Mouse (Mus musculus) heart, embryonic 10.5 days (tissue): Measurements from ENCODE around the gene Nr2c2ap. TPM values are rescaled to one million over a fixed set of nuclear protein-coding genes. Genes with fewer than 3 reads are reported as not detected.

Experiments
- DNase-seq: peaks from one replicate; pipeline ENCODE4 v3.0.0-alpha.2; 2017; ENCODE audit warnings: low spot score
- H3K27ac ChIP-seq: fragments of 300-500 bp; sonication (generic); 2 replicates; pipeline ENCODE4 v1.5.1; 2016; ENCODE audit warnings: mild to moderate bottlenecking
- H3K27me3 ChIP-seq: fragments of 300-500 bp; sonication (generic); 2 replicates; pipeline ENCODE4 v1.6.1; 2016; ENCODE audit warnings: mild to moderate bottlenecking; ENCODE audit not compliant: poor library complexity, insufficient read depth, severe bottlenecking
- H3K36me3 ChIP-seq: fragments of 300-500 bp; sonication (generic); 2 replicates; pipeline ENCODE4 v1.6.1; 2016; ENCODE audit warnings: mild to moderate bottlenecking, moderate library complexity
- H3K4me1 ChIP-seq: fragments of 300-500 bp; sonication (generic); 2 replicates; pipeline ENCODE4 v1.6.1; 2016; ENCODE audit warnings: mild to moderate bottlenecking
- H3K4me3 ChIP-seq: fragments of 300-500 bp; sonication (generic); 2 replicates; pipeline ENCODE4 v1.5.1; 2016; ENCODE audit warnings: mild to moderate bottlenecking, moderate library complexity
- H3K9me3 ChIP-seq: fragments of 300-500 bp; sonication (generic); 2 replicates; pipeline ENCODE4 v1.6.1; 2016; ENCODE audit warnings: mild to moderate bottlenecking, moderate library complexity
- WGBS: fragments of 180-500 bp; shearing (Covaris S2); methylation state at CpG from one replicate; pipeline ENCODE4 v1.1.7; 2016; 5-methylcytosine and 5-hydroxymethylcytosine counted together
- polyA plus RNA-seq: library from polyadenylated mRNA; unstranded; fragments of >200 nt; fragmentation: Nextera tagmentation; extraction: Ambion mirVana; gene quantifications from 2 replicates; pipeline ENCODE4 v1.2.1, GENCODE M21; 2016

The Nr2c2ap gene
- polyA plus RNA-seq, result 35.4 and 39.6 TPM in 2 replicates

DNA sequence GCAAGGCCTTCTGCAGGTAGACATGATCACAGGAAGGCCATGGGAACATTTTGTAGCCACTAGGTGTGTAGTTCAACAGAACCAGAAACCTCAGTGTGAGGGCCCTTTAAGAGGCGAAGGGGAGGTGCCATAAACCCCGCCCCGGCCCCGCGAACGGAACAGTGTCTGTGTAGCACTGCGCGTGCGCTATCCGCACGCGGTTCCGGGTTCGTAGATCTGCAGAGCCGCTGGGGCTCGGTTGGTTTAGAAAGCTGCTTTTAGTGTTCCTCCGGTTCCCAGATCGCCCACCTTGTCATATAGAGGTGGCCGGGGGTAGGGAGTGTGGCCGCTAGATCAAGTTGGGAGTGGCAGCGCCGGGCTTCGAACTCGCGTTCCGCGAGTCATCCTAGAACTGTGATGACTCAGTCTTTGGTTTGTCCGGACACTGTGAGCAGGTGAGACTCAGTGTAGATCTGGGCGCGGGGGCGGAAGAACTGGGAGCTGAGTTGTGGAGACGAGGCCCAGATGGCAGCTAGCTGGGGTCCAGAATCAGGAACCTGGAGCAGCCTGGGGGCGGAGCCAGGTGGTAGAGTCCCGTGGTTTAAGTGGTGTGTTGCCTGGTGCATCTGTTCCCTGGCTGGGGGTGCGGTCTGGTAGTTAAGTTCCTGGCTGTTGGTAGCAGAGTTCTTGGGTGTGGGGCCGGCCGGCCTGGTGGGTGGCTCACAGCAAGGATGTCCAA is at the start of gene Nr2c2ap:
Gene Nr2c2ap (plus strand): TSS at position 168 of the 718 bp plus-strand sequence.
- Histone ChIP-seq H3K9me3 (no peaks in the 10 kb centered on the region), H3K27ac (peak within 1 kb of the TSS; percentile 85), H3K4me1 (peaks cover 40% of the 10 kb centered on the region), H3K4me3 (peak within 1 kb of the TSS; percentile 76), H3K36me3 (peaks cover 42% of the 10 kb centered on the region), H3K27me3 (no peaks in the 10 kb centered on the region)
- peak; percentile 94 for DNase-seq
- WGBS, result 2% methylated on average over 37 of the region's 37 CpGs

- Histone ChIP-seq H3K4me3 (no peak overlapping the region), H3K27ac (no peak overlapping the region), H3K27me3 (peaks cover 55% of the 10 kb centered on the region), H3K9me3 (no peaks in the 10 kb centered on the region), H3K4me1 (peaks cover 33% of the 10 kb centered on the region), H3K36me3 (no peaks in the 10 kb centered on the region)
- 85% methylated on average over 2 of the region's 2 CpGs for WGBS
- DNase-seq, result no peak
Measured at GRCm38 (mm10) chr8:70081976-70082375, 49.2 kb upstream of the Nr2c2ap start.

GRCm38 (mm10) chr8:70083285-70083684 is 47.8 kb upstream of the Nr2c2ap start, which contains the start of gene Hapln4:
TSS of gene Hapln4 (plus strand) at chr8:70083457.
- Histone ChIP-seq H3K27ac (no peak within 1 kb of the TSS), H3K4me3 (peak within 1 kb of the TSS; percentile 58), H3K4me1 (peaks cover 39% of the 10 kb centered on the region), H3K36me3 (no peaks in the 10 kb centered on the region), H3K27me3 (peaks cover 68% of the 10 kb centered on the region), H3K9me3 (no peaks in the 10 kb centered on the region)
- WGBS, result under 1% methylated on average over 26 of the region's 26 CpGs
- no peak for DNase-seq

GRCm38 (mm10) chr8:70084191-70085065 is 46.7 kb upstream of the Nr2c2ap start:
- 2% methylated on average over 71 of the region's 71 CpGs for WGBS
- no peaks in the 10 kb centered on the region for H3K36me3 ChIP-seq
- no peak for DNase-seq
- no peak overlapping the region for H3K27ac ChIP-seq
- H3K9me3 ChIP-seq, result no peaks in the 10 kb centered on the region
- peaks cover 79% of the 10 kb centered on the region for H3K27me3 ChIP-seq
- H3K4me3 ChIP-seq, result peak overlapping the region; percentile 58
- H3K4me1 ChIP-seq, result peaks cover 30% of the 10 kb centered on the region

- Histone ChIP-seq H3K9me3 (no peaks in the 10 kb centered on the region), H3K4me3 (no peak overlapping the region), H3K27me3 (peaks cover 96% of the 10 kb centered on the region), H3K36me3 (no peaks in the 10 kb centered on the region), H3K27ac (no peak overlapping the region), H3K4me1 (peaks cover 26% of the 10 kb centered on the region)
- no peak for DNase-seq
- WGBS, result 58% methylated on average over 1 of the region's 1 CpGs
Measured at GRCm38 (mm10) chr8:70086151-70086550, 45.0 kb upstream of the Nr2c2ap start.

DNA sequence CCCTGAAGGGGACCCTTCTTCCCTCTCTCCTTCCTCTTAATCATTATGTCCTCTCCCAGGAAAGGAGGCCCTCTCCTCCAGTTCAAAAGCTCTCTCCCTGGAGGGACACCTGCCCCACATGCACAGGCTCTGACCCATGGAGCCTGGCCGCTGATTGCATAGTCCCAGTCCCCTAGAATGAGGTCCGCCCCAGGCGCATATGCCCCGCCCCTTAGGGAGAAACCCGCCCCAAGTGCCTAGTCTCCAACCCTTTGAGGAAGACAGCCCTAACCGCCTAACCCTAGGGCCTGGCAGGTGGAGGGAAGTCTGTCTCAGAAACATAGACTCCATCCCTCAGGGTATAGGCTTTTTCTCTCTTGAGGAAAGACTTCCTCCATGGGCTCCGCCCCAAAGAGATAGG is 43.9 kb upstream of the Nr2c2ap start:
- H3K27me3 ChIP-seq, result peaks cover 100% of the 10 kb centered on the region
- H3K4me3 ChIP-seq, result no peak overlapping the region
- H3K27ac ChIP-seq, result no peak overlapping the region
- DNase-seq, result no peak
- peaks cover 26% of the 10 kb centered on the region for H3K4me1 ChIP-seq
- no peaks in the 10 kb centered on the region for H3K36me3 ChIP-seq
- no peaks in the 10 kb centered on the region for H3K9me3 ChIP-seq
- 8% methylated on average over 7 of the region's 7 CpGs for WGBS

GRCm38 (mm10) chr8:70087836-70088650 is 43.1 kb upstream of the Nr2c2ap start:
- Histone ChIP-seq H3K4me1 (peaks cover 26% of the 10 kb centered on the region), H3K36me3 (no peaks in the 10 kb centered on the region), H3K27me3 (peaks cover 100% of the 10 kb centered on the region), H3K27ac (no peak overlapping the region), H3K4me3 (peak overlapping the region; percentile 53), H3K9me3 (no peaks in the 10 kb centered on the region)
- no peak for DNase-seq
- WGBS, result 4% methylated on average over 56 of the region's 56 CpGs

DNA sequence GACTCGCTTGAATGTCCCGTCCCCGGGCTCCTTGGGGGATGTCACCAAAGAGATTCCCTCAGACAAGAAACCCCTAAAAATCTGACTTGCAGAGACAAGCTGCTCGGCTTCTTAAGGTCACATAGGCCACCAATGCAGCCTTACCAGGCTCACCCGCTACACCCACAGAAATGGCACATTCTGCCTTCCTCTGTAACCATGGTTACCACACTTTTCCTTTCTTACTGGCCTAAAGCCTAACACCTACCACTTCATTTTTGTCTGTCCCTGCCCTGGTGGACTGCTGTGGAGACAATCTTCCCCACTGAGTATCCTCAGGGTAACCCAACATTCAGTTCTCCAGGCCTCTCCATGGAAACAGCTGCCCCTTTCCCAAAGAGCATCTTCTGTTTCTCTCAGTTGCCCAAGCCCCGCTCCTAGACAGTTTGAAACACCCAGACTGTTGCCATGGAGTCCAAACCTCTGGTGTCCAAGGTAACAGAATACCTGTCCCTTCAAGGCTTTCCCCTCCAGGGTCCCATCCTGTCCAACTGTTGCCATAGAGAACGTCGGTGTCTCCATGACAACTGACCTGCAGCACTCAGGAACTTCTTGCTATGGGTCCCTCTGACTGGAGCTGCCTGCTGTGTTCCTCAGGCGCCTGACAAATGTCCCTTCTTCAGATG is 41.7 kb upstream of the Nr2c2ap start:
- DNase-seq, result no peak
- Histone ChIP-seq H3K27ac (no peak overlapping the region), H3K36me3 (no peaks in the 10 kb centered on the region), H3K4me1 (peaks cover 12% of the 10 kb centered on the region), H3K9me3 (no peaks in the 10 kb centered on the region), H3K27me3 (peaks cover 97% of the 10 kb centered on the region), H3K4me3 (no peak overlapping the region)
- 62% methylated on average over 9 of the region's 9 CpGs for WGBS

DNA sequence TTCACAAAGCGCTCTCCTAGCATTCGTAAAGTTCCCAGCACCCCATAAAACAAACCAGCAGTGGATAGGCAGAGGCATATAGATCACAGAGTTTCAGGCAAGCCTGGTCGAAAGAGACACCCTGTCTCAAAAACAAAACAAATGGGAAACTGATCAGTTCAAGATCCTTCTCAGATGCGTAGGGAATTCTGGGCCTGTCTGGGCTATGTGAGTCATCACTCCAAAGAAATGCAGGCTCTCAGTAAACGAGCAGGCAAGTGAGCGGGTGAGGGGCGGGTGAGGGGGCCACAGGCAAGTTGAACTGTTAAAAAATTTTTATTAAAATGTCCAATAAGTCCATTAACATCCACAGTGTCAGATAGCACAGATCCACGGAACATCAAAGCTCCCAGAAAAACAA is 38.3 kb upstream of the Nr2c2ap start:
- no peak overlapping the region for H3K4me3 ChIP-seq
- peaks cover 77% of the 10 kb centered on the region for H3K27me3 ChIP-seq
- H3K36me3 ChIP-seq, result no peaks in the 10 kb centered on the region
- 46% methylated on average over 8 of the region's 8 CpGs for WGBS
- no peaks in the 10 kb centered on the region for H3K9me3 ChIP-seq
- peaks cover 6% of the 10 kb centered on the region for H3K4me1 ChIP-seq
- no peak overlapping the region for H3K27ac ChIP-seq
- no peak for DNase-seq

GRCm38 (mm10) chr8:70099276-70099675 is 31.9 kb upstream of the Nr2c2ap start:
- H3K27ac ChIP-seq, result no peak overlapping the region
- peaks cover 32% of the 10 kb centered on the region for H3K27me3 ChIP-seq
- 66% methylated on average over 8 of the region's 8 CpGs for WGBS
- DNase-seq, result no peak
- no peaks in the 10 kb centered on the region for H3K4me1 ChIP-seq
- H3K9me3 ChIP-seq, result 0 out of 2 replicates have a peak, but pooled peaks cover 2% of the 10 kb centered on the region
- H3K4me3 ChIP-seq, result no peak overlapping the region
- H3K36me3 ChIP-seq, result no peaks in the 10 kb centered on the region

DNA sequence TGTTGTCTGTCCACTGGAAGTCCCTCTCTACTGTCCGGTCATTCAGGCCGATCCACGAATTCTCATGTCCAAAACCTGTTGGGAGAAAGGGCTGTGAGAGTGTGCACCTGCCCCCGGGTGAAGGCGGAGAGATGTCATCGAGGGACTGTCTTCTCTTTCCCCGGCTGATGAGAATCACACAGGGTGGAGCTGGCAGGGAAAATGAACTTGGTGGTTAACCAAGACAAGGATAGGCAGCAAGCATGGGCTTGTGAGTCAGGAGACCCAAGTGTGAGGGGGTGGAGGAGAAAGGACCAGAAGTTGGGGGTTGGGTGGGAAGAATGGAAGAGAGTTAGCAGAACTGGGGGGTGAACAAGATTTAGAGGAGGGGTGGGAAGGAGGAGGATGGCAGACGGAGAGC is 30.9 kb upstream of the Nr2c2ap start:
- DNase-seq, result no peak
- no peak overlapping the region for H3K27ac ChIP-seq
- H3K9me3 ChIP-seq, result 0 out of 2 replicates have a peak, but pooled peaks cover 2% of the 10 kb centered on the region
- H3K36me3 ChIP-seq, result no peaks in the 10 kb centered on the region
- 78% methylated on average over 8 of the region's 8 CpGs for WGBS
- peaks cover 6% of the 10 kb centered on the region; the same call in 1 of the 2 replicates for H3K4me1 ChIP-seq
- H3K4me3 ChIP-seq, result no peak overlapping the region
- H3K27me3 ChIP-seq, result peaks cover 32% of the 10 kb centered on the region

DNA sequence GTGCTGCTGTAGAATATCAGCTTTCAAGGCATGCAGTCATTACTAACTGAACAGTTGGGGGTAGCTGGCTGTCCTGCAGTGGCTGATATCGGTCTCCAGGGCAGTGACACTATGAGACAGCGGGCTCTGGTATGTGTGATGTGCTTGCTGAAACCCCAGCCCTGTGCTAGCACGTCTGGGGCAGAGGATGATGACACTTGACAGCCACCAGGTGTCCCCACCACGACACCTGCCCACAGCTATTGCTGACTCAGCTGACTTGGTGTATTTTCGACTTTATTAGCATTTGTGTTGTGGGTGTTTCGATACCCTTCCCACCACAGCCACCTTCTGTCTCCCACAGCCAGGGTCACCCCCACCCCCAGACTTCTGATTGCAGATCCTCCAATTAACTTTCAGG is 26.6 kb upstream of the Nr2c2ap start:
- WGBS, result 20% methylated on average over 6 of the region's 6 CpGs

More for the DNA sequence above, 26.6 kb upstream of the Nr2c2ap start:
- Histone ChIP-seq H3K4me3 (no peak overlapping the region), H3K4me1 (peaks cover 6% of the 10 kb centered on the region; the same call in 1 of the 2 replicates), H3K27me3 (peaks cover 59% of the 10 kb centered on the region), H3K36me3 (no peaks in the 10 kb centered on the region), H3K27ac (no peak overlapping the region), H3K9me3 (no peaks in the 10 kb centered on the region)
- DNase-seq, result no peak
